Mouse (Mus musculus): ENCODE measurements around the gene Chd2. TPM values are rescaled to one million over a fixed set of nuclear protein-coding genes. Genes with fewer than 3 reads are reported as not detected.
"Not testable (repeated sequence)": the region's sequence is repeated elsewhere in the genome, so short reads cannot be mapped to it uniquely, and the experiment has no call there.

Gene Chd2
- total RNA-seq, 4 experiments from 2014 or later, result 42.5 to 70.6 (median 55.4) TPM

DNA sequence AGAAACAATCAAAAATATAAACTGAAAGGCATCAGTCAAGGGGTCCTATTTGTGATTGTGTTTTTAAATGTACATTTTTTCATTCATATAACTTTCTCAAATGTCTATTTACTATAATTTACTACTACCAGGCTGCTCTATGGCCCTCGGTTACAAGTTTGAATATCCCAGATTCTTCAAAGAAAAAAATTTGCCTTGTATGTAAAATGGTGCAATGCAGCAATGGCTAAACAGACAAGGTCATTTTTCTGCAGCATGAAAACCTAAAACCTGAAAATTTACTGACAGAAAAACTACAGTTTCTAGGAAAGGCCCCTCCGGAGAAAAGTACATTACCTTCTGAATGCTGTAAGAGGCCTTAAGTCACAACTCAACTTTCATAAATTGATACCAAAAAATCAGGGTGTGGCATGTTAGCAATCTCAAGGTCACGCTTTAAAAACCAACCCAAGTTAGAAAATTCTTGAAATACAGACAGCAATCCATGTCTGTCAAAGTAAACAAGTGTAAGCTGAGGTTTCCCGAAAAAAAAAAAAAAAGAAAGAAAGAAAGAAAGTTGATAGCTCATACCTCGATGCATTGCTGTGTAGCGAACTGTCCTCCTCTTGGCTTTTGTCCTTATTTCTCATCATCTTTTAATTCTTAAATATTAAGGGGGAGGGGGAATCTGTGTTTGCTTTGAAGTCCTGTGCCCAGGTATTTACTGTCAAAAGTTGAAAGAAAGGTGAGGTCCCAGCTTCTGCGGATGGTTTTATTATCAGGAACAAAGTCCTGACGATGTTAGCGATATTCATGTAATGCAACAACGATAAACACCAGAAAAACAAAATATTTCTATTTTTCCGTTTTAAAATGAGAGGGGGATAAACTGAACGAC lies 1.2 kb downstream of the Chd2 start:
- no peak for DNase-seq (ENCODE audit: low spot score in 2 of 2)

DNA sequence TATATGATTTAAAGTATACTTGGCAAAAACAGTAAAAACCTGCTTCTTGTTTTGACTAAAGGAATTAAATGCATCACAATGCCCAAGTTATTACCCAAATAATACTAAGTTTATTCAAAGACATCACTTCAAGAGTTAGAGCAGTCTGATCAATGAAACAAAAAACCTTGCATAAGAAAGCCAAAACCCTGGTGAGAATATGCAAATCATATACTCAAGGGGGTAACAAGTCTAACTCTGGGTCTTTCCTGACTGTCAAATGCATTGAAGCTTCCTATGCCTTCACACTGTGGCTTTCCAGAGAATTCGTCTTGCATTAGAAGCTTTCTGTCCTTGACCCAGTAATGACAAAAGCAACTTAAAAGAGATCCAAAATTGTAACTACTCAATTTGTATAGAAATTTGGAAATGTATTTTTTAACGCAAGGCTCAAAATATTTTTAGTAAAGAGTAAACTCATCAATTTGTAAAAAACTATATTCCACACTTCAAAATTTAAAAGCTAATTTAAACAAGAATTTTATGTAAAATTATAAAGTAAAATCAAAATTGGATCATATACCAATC lies 2.4 kb downstream of the Chd2 start:
- no peak for DNase-seq (ENCODE audit: low spot score in 2 of 2)

DNA sequence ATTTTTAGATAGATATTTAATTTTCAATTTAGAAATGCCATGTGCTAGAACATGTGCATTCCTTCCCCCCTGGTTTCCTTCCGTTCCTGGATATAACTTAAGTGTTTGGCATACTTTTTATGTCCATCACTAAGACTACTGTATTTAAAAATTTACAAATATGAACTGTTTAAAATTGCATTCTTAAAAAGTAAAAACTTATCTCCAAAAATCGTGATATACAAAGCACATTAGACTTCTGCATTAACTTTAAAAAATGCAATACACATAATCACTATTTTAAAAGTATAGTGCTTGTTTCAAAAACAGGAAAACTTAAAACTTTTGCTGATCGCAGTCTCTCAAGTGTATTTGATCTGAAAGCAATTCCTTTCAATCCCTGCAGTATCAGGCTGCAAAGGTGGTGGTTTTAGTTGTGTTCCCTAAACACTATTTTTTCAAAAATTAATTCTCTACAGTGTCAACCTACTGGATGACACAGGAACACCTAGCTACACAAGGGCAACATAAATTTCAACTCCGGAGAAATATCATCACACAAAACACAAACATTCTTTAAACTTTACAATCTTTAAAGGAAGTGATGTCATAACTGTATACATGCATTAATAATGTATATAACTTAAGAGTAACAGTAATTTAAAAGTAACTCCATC lies 3.1 kb downstream of the Chd2 start:
- no peak for DNase-seq (ENCODE audit: low spot score in 2 of 2)

DNA sequence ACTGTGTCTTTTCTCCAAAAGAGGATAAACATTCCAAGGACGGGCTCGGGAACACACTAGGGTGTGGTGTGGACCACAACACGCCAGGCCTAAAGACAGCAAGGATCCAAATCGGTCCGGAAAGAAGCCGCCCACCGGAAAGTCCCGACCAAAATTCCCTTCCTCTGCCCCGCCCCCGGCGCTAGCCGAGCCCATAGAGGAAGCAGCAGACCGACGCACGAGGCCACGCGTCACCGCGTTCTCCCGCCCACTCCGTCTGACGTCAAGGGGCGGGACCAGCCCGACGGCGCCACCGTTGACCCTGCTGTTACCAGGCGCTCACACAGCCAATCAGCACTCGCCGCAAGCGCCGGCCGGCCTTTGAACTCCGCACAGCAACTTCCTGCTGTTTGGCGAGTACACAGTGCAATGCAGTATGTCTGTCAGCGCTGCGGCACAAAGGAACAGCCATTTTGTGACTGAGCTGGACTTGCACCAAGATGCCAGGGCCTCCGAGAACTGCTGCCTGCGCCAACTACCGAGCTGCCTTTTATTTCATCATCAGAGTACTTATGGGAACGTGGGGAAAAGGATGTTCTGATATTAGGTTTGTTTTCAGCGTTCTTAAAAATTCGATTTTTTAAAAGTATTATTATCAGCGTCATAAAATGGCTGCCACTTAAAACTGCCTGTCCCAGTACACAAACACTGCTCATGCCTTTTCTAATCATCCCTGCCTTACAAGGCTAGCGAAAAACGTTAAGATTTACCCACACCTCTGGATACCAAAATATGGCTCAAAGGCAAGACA lies 3.8 kb downstream of the Chd2 start:
- peak; percentile 100 for DNase-seq (ENCODE audit: low spot score in 2 of 2)

DNA sequence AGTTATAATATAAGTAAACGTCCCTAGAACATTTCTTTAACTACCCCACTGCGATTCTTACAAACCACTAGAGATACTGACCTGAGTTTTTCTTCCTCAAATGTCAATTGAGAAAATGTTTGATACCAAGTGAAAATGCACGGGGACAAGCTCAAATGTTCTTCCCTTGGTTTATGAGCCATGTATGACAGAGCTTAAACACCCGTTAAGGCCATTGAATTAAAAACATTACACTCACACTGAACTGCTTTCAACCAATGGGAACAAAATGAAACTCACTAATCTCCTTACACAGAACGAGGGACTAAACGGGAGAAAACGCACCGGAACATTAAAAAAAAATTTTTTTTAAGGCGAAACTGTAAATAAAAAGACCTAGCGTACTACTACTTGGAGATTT lies 4.4 kb downstream of the Chd2 start:
- DNase-seq (ENCODE audit: low spot score in 2 of 2), result no peak

DNA sequence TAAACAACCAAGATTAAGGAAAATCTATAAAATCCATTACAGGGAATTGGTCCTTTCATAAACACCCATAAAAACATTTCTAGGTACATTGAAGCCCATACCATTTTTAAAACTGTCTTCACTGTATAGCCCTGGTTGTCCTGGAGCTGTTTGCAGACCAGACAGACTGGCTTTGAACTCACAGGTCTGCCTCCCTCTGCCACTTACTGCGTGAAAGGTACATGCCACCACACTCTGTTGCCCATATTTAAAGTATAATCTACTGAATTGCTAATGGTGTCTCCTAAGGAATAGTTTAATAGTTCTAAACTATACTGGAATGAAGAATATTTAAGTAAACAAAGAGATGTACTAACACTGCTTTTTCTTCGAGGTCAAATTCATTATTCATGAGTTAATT lies 5.1 kb downstream of the Chd2 start:
- peak in 1 of 2 experiments; percentile 2 for DNase-seq (ENCODE audit: low spot score in 2 of 2)

DNA sequence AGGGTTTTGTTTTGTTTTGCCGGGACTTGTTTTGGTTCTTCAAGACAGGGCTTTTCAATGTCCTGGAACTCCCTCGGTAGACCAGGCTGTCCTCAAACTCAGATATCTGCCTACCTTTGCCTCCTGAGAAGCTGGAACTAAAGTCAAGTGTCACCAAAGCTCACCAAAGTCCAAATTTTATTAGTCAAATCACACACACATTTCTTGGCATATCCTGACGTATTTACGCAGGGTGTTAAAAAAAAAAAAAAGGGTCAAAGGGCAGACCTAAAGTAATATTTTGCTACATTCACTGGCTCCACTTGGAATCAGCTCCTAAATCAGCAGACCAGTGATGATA lies 5.8 kb downstream of the Chd2 start:
- no peak for DNase-seq (ENCODE audit: low spot score in 2 of 2)

DNA sequence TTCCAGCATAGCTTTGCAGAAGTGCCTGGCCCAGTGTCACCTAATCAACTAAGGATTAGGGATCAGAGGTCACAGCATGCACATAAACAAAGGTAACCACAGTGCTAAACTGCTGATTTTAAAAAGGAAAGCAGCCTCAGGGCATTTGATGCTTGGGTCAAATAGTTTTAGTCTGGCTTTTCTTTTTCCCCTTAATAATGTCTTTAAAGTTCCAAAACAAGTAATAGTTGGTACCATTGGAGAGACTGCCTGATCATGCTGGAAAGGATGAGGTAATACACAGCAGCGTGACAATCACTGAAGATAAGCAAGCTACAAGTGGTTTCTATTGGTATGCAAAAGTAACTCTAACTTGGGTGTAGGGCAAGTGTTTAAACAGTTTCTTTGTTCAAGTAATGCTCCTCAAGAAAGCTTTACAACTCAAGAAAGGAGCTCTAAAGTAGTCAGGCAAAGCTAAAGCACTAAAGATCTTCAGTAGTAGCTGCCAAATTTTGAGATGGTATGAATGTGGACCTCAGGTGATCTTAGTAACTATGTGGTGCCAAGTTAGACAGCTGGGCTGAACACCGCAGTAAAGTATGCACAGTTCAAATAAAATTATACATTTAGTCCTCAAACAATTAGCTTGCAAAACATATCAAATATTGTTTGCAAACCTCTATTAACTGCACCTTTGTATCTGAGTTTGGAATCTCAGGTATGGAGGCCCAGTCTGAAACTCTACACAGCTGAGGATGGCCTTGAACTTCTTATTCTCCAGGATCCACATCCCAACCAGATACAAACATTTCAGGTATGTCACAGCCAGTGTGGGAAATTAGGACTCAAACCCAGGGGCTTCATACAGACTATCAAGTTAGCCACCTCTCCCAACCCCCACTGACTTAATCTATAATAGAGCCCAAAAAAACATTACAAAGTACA lies 6.4 kb downstream of the Chd2 start:
- DNase-seq (ENCODE audit: low spot score in 2 of 2), result no peak

DNA sequence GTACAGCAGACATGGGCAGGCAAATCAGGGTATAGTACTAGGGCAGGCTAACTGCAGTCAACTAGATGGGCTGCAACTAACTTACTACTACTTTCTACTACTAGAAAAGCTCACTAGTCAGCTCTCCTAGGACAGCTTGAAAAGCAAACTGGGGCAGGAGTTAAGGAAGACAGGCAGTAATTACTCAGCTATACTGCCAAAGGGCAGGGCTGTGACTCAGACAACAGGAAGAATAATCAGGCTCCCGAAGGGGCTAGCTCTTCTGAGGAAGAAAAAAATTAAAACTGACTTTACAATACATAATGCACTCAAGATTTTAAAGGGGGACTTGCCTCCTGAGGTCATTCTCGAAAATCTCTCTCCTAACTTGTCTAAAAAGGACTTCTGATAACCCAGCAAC lies 8.2 kb downstream of the Chd2 start:
- DNase-seq (ENCODE audit: low spot score in 2 of 2), result no peak

DNA sequence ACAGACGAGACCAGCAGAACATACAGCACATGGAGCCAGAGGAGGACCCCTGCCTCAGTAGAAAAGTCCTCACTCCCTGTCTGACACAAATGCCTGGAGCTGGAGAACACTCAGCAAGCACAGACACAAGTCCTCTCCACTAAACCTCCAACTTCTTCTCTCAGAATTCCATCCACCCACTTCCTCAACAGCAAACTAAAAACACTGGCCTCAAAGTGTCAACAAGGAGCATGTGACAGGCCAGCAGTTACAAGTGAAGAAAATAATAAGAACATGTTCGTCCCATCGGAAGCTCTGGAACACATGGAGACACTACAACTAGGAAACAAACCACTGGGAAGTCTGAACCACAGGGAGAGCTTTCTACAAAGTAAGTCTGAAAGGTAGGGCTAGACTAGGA lies 8.7 kb downstream of the Chd2 start:
- no peak for DNase-seq (ENCODE audit: low spot score in 2 of 2)

DNA sequence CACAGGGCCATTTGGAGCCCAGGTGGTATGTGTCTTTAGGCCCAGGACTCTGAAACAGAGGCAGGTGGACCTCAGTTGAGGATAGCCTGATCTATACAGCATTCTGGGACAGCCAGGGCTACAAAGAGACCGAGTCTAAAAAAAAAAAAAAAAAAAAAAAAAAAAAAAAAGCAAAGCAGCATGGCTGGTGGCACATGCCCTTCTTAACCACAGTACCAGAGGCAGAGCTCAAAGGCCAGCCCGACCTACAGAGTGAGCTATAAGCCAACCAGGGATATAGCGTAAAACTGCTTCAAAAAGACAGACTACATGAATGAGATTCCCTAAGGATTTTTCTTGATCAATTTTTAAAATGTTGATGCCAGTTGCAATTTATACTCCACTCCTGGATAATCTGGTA lies 9.5 kb downstream of the Chd2 start:
- no peak for DNase-seq (ENCODE audit: low spot score in 2 of 2)

DNA sequence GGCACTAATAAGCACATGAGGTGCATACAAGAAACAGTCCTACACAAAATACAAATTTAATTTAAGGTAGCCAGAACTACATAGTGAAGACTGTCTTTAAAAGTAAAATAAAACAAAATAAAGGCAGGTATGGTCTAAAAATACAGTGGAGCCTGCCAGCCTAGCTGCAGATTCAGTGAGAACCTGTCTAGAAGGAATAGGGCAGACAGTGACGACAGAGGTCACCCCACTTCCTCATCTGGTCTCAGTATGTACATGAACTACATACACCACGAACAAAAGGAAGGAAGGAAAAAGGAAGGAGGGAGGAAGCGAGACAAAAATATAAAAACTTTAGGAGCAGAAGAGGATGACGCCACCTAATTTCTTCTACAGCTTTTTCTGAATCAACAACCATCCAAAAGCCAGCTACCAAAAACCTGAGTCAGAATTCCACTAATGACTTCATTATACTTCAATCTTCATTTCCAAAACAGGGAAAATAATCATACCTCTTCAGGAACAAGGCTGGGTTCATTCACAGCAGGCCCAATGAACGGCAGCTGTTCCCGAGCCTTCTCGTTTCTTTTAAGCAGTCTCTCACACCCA lies 10.0 kb downstream of the Chd2 start:
- DNase-seq (ENCODE audit: low spot score in 2 of 2), result no peak

DNA sequence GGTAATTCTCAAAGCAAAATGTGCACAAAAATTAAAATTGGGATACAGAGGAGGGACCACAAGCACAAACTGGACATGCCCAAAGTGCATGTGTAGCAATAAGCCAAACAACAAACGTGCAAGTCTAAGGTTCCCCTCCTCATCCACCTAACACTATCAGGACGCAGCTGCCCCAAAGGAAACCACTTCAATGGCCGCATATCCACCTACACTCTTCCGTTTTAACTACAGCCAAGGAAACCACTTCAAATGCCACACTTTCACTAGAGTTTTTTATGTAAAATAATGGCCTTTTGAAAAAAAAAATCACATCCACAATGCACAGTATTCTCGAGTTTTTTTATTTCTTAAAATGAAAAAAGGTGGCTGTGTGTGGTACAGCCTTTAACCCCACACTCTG lies 10.8 kb downstream of the Chd2 start:
- DNase-seq (ENCODE audit: low spot score in 2 of 2), result no peak

DNA sequence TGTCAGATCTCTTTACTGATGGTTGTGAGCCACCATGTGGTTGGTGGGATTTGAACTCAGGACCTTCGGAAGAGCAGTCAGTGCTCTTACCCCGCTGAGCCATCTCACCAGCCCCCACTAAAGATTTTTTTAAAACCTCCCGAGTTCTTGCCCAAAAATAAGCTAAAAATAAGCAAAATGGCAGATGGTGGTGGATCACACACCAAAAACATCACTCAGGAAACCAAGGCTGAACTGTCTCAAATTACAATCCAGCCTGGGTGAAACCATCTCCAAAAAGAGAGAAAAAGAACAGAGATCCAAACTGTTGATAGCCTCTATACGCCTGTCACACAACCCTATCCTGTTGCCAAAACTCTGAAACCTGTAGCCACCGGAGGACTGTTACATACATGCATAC lies 11.5 kb downstream of the Chd2 start:
- DNase-seq (ENCODE audit: low spot score in 2 of 2), result no peak

DNA sequence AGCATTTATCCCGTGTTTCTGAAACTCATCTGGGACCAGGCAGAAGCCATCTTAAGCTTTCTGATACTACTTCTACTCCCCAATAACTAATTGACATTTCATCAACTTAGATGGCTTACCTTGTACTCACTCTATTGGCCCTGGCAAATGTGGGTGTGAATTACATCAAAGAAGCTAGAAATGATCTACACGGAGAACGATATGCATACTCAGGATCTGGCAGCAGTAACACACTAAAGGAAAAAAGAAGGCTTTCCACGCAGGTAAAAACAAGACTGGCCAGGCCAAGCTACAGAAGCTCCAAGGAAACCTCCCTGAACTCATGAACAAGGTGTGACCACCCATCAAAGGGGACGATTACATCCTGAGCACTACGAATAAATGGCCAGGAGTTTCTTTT lies 12.4 kb downstream of the Chd2 start:
- no peak for DNase-seq (ENCODE audit: low spot score in 2 of 2)

DNA sequence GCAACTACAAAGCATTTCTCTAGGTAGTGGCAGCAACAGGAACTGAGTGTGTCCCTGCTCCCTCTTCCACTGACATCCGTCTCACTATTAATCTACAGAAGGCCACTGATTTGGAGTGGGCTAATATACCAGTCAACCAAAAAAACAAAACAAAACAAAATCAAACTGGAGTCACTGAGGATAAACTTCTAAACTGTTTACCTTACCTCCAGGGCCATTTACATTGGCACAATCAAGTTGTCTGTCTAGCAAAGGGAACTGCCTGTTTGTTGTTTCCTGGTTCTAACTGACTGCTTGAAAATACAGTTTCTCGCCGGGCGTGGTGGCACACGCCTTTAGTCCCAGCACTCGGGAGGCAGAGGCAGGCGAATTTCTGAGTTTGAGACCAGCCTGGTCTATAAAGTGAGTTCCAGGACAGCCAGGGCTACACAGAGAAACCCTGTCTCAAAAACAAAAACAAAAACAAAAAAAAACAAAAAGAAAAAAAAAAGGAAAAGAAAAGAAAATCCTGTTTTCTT lies 13.2 kb downstream of the Chd2 start:
- DNase-seq (ENCODE audit: low spot score in 2 of 2), result not testable (repeated sequence)

DNA sequence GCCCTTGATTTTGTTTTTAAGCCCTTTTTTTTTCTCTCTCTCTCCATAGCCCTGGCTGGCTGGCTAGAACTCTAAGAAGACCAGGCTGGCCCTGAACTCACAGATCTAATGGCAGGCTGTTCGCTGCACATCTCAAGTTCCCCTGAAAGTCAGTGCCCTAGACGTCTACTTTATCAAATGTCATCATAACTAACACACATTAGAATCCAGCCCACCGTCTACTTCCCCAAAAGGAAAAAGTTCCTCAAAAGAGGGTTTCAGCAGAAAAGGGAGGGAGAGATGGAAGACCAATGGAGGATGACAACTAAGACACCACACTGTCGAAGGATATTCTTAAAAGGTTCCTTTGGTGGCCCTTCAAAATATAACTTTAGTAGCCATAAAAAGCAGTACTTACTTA lies 14.4 kb downstream of the Chd2 start:
- no peak for DNase-seq (ENCODE audit: low spot score in 2 of 2)

DNA sequence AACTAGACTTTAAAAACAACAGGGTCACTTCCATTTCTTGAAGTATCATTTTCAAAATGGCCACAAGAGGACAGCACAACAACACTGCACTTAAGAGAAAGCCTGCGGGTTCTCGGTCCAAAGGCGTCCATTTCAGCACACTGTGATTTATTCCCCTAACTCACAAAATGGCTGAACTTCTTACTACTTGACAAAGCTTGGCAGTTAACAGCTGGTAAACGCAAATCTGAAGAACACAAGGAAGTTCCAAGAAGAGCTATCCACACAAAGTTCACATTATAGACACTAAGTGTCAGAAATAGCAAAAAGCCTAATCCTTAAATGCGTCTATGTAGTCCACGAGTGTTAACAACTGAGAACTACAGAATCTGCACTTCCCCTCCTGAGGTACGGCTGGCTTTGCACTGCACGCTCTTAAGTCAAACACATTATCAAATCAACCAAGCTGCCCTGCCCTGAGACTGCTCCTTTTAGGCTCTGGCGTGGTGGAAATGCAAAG lies 17.1 kb downstream of the Chd2 start:
- no peak for DNase-seq (ENCODE audit: low spot score in 2 of 2)

DNA sequence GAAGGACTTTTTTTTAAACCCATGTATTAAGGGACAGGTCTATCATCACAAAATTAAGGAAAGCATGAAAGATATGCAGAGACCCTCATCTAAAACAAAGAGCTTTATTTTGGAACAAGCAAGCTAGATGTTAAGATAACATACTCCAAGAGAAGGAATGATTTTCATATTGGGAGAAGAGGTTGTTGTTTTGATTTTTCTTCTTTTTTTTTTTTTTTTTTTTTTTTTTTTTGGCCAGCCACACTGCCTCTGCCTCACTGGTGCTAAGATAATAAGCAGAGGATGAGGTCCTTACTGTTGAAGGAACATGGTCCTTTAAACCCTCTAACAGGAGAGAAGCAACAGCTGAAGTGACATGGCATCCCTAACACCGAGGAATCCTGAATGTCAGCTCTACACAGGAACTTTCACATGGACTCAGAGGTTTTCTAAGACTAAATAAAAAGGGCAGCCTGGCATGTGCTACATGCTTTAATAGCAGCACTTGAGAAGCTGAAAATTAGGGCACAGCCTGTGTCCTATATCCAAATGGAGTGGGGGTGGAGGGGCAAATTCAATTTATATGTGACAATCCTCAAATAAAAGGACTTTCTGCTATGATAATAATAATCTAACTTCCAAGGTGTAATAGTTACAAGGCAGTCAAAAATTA lies 17.9 kb downstream of the Chd2 start:
- DNase-seq (ENCODE audit: low spot score in 2 of 2), result no peak

DNA sequence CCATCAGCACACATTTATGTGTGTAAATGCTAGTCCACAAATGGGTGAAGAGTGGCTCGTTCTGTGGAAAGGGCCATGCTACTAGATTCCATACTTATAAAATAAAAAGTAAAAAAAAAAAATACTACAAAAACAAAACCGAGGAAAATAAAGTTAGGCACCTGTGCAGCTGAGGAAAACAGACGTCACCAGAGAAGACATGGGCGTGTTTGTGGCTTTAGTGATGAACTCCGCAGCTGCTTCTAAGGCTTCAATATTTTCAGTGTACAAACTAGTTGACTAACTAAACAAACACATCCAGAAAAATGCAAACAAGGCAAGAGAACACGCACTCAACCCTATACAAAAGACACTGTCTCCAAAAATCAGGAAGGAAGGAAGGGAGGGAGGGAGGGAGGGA lies 18.4 kb downstream of the Chd2 start:
- DNase-seq (ENCODE audit: low spot score in 2 of 2), result no peak
